Mouse (Mus musculus) myocyte (in vitro differentiated cells): Measurements from ENCODE around the gene Rnf145.

ENCODE experiments used
- MAX ChIP-seq: IDR thresholded peaks from one replicate; pipeline ENCODE4 v1.6.1; 2011; ENCODE audit warnings: low read depth, mild to moderate bottlenecking, control low read depth
- MYOG ChIP-seq, 3 experiments: IDR thresholded peaks; one replicate each; pipeline ENCODE4 v1.6.1; 2011; ENCODE audit warnings: control low read depth in 2 of 3, low read depth in 2 of 3, mild to moderate bottlenecking in 2 of 3; ENCODE audit not compliant: insufficient read length in 2 of 3, control insufficient read depth in 1 of 3, insufficient read depth in 1 of 3
- POLR2A ChIP-seq: IDR thresholded peaks from one replicate; pipeline ENCODE4 v1.6.1; 2011; ENCODE audit warnings: low read depth, mild to moderate bottlenecking, control low read depth, moderate library complexity; ENCODE audit not compliant: insufficient read length
- REST ChIP-seq: IDR thresholded peaks from one replicate; pipeline ENCODE4 v1.6.1; 2011; ENCODE audit warnings: mild to moderate bottlenecking, control low read depth, moderate library complexity; ENCODE audit not compliant: insufficient read depth, insufficient read length
- USF1 ChIP-seq: IDR thresholded peaks from one replicate; pipeline ENCODE4 v1.6.1; 2011; ENCODE audit warnings: low read depth, mild to moderate bottlenecking, control low read depth, moderate library complexity

DNA sequence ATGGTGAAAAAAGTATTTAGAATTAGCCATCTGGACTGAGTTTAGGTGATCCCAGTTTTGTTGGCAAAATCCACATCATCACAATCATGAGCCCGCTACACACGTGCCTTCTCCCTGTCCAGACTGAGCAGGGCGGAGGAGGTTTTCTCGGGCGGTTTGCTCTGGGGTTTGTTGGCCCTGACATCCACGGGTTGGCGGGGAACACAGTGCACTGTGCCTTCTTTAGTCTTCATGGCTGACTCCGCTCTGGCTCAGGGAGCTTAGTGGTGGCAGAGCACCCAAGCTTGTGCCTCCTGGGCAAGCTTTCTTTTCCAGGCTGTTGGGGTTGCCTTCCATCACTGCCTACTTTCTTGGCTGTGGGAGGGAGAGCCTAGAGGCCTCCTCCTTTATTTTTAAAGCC lies 41.6 kb downstream of the Rnf145 start:
- TF ChIP-seq MYOG (IDR thresholded peaks at IDR 0.05; ENCODE audit: control insufficient read depth in 1 of 3, insufficient read depth in 1 of 3, insufficient read length in 2 of 3, low read depth in 2 of 3) (no peak), MAX (no peak), USF1 (no peak), REST (no peak), POLR2A (no peak)
